In genomic region chr4:136755364-136755811, GRCm38 (mm10) we compare ENCODE assay signal across 8 mouse cellular contexts.
A peak's percentile ranks its signal among the peaks of the same experiment; 100 is the strongest.
DNase-seq lines count a peak whose midpoint lies in the region; ATAC-seq and TF ChIP-seq lines count a peak whose summit lies in the region.

No protein-coding gene starts in this region.

- H3K36me3 ChIP-seq in kidney, embryonic 15.5 days: 0 out of 2 replicates have a peak, but pooled peaks cover 6% of the 10 kb centered on the region
- no peaks in the 10 kb centered on the region for H3K36me3 ChIP-seq in liver, adult 2 months (ENCODE audit: control insufficient read depth, insufficient read depth, low read length)

- H3K27ac ChIP-seq in kidney, embryonic 15.5 days: peak overlapping the region; percentile 39; the same call in 1 of the 2 replicates
- H3K27ac ChIP-seq in liver, adult 2 months (replicated peaks; ENCODE audit: insufficient read depth, low read depth, low read length): no peak overlapping the region
- H3K27ac ChIP-seq in olfactory bulb, adult 2 months (ENCODE audit: insufficient read depth, low read depth, low read length): no peak overlapping the region

- peak overlapping the region; percentile 34 for H3K4me3 ChIP-seq in kidney, embryonic 15.5 days (replicated peaks)
- no peak overlapping the region for H3K4me3 ChIP-seq in liver, adult 2 months (ENCODE audit: insufficient read depth, low read depth, low read length)
- peak overlapping the region; percentile 21 for H3K4me3 ChIP-seq in olfactory bulb, adult 2 months (ENCODE audit: insufficient read depth, low read depth, low read length)

- 2% methylated on average over 31 of the region's 31 CpGs for WGBS in kidney, embryonic 15.5 days
- WGBS in liver, adult 2 months: 6% methylated on average over 31 of the region's 31 CpGs
- WGBS in olfactory bulb, adult 2 months: 11% methylated on average over 31 of the region's 31 CpGs

- peaks cover 49% of the 10 kb centered on the region for H3K4me1 ChIP-seq in kidney, embryonic 15.5 days
- H3K4me1 ChIP-seq in liver, adult 2 months (ENCODE audit: control insufficient read depth, insufficient read depth, low read length): no peaks in the 10 kb centered on the region
- peaks cover 18% of the 10 kb centered on the region for H3K4me1 ChIP-seq in olfactory bulb, adult 2 months (ENCODE audit: control insufficient read depth, insufficient read depth, low read length)

- no peaks in the 10 kb centered on the region for H3K79me2 ChIP-seq in liver, adult 2 months (ENCODE audit: control insufficient read depth, insufficient read depth, low read length)

- H3K27me3 ChIP-seq in kidney, embryonic 15.5 days: peaks cover 6% of the 10 kb centered on the region; the same call in 1 of the 2 replicates
- peaks cover 4% of the 10 kb centered on the region; the same call in 1 of the 2 replicates for H3K27me3 ChIP-seq in liver, adult 2 months (ENCODE audit: control insufficient read depth, insufficient read depth, low read length)

- TF ChIP-seq POLR2A in liver, adult 2 months (IDR thresholded peaks at IDR 0.05; ENCODE audit: extremely low read depth, insufficient read depth, low read length): no peak
- no peak for TF ChIP-seq POLR2A in olfactory bulb, adult 2 months (IDR thresholded peaks at IDR 0.05; ENCODE audit: insufficient read depth, low read depth, low read length)

- peak overlapping the region; percentile 32 for H3K9ac ChIP-seq in kidney, embryonic 15.5 days
- 0 out of 2 replicates have a peak overlapping the region, but pooled peaks have one; percentile 32 for H3K9ac ChIP-seq in liver, adult 2 months (ENCODE audit: low read depth, low read length)

- no peak for DNase-seq in kidney, adult 11 months
- peak; percentile 92 for DNase-seq in embryo, embryonic 10.5 days (ENCODE audit: low spot score)
- DNase-seq in heart, postnatal 4 days: peak; percentile 61
- no peak for DNase-seq in liver, adult 2 months (ENCODE audit: extremely low read depth, low read depth, low spot score)
- DNase-seq in spleen, postnatal 14 days (ENCODE audit: low spot score in 2 of 2): no peak
- no peak for DNase-seq in cerebellum, adult 18-20 months

- no peaks in the 10 kb centered on the region for H3K9me3 ChIP-seq in kidney, embryonic 15.5 days (replicated peaks)

- ATAC-seq in kidney, embryonic 15.5 days (replicated peaks; ENCODE audit: low FRiP score): peak; percentile 47

- no peak for TF ChIP-seq CTCF in liver, adult 2 months (IDR thresholded peaks at IDR 0.05; ENCODE audit: low read depth, low read length)
- TF ChIP-seq CTCF in olfactory bulb, adult 2 months (IDR thresholded peaks at IDR 0.05; ENCODE audit: insufficient read depth, low read depth, low read length): no peak

- peak overlapping the region; percentile 61 for H3K4me2 ChIP-seq in kidney, embryonic 15.5 days

Comparison
In these comparisons a context has a peak if more than half of its experiments do, and no peak if none do; other contexts are left out.
1. DNase-seq: peak in embryo, embryonic 10.5 days (single experiment) and heart, postnatal 4 days (single experiment); none in kidney, adult 11 months (single experiment), liver, adult 2 months (single experiment), spleen, postnatal 14 days (0 of 2) and cerebellum, adult 18-20 months (0 of 2).